Mouse (Mus musculus) stomach, postnatal 0 days (tissue): ENCODE measurements around the gene Rab7. TPM values are rescaled to one million over a fixed set of nuclear protein-coding genes. Genes with fewer than 3 reads are reported as not detected.
A peak's percentile ranks its signal among the peaks of the same experiment; 100 is the strongest.
"Not testable (repeated sequence)": the region's sequence is repeated elsewhere in the genome, so short reads cannot be mapped to it uniquely, and the experiment has no call there.

Experiments used
- ATAC-seq: fragments of 200-750 bp; cut with Nextera tagmentation; 2 replicates; pipeline ENCODE4 v1.8.0; 2017; ENCODE audit not compliant: low FRiP score, low TSS enrichment
- DNase-seq: peaks from one replicate; pipeline ENCODE4 v3.0.0-alpha.2; 2016; ENCODE audit warnings: low spot score
- H3K27ac ChIP-seq: fragments of 300-500 bp; sonication (generic); replicated peaks from 2 replicates; pipeline ENCODE4 v1.5.1; 2014; ENCODE audit warnings: mild to moderate bottlenecking, control low read depth
- H3K27me3 ChIP-seq: fragments of 300-500 bp; sonication (generic); 2 replicates; pipeline ENCODE4 v1.6.1; 2014; ENCODE audit warnings: low read length; ENCODE audit not compliant: control insufficient read depth, insufficient read depth
- H3K36me3 ChIP-seq: fragments of 300-500 bp; sonication (generic); 2 replicates; pipeline ENCODE4 v1.6.1; 2014; ENCODE audit warnings: low read length, mixed read lengths; ENCODE audit not compliant: control insufficient read depth, insufficient read depth
- H3K4me1 ChIP-seq: fragments of 300-500 bp; sonication (generic); replicated peaks from 2 replicates; pipeline ENCODE4 v1.6.1; 2014; ENCODE audit warnings: antibody characterized with exemption; ENCODE audit not compliant: control insufficient read depth, insufficient read depth
- H3K4me2 ChIP-seq: fragments of 300-500 bp; sonication (generic); replicated peaks from 2 replicates; pipeline ENCODE4 v1.6.1; 2014; ENCODE audit warnings: low read depth, mild to moderate bottlenecking, control low read depth, moderate library complexity
- H3K4me3 ChIP-seq: fragments of 300-500 bp; sonication (generic); 2 replicates; pipeline ENCODE4 v1.5.1; 2014; ENCODE audit warnings: low read depth, low read length, control low read depth
- H3K9ac ChIP-seq: fragments of 300-500 bp; sonication (generic); 2 replicates; pipeline ENCODE4 v1.6.1; 2014; ENCODE audit warnings: mild to moderate bottlenecking, low read length, control low read depth, mixed read lengths
- H3K9me3 ChIP-seq: fragments of 300-500 bp; sonication (generic); 2 replicates; pipeline ENCODE4 v1.6.1; 2016; ENCODE audit warnings: low read length; ENCODE audit not compliant: control insufficient read depth
- CTCF ChIP-seq: IDR thresholded peaks from 2 replicates; pipeline ENCODE4 v1.5.1; 2016; ENCODE audit warnings: antibody characterized with exemption, low read depth, mild to moderate bottlenecking, moderate library complexity
- EP300 ChIP-seq: optimal IDR thresholded peaks from 2 replicates; pipeline ENCODE3; 2016; ENCODE audit warnings: antibody characterized with exemption
- WGBS: fragments of 180-500 bp; shearing (Covaris S2); extraction: QIAGEN DNeasy Blood & Tissue Kit; methylation state at CpG from one replicate; pipeline ENCODE4 v1.1.7; 2014; 5-methylcytosine and 5-hydroxymethylcytosine counted together
- microRNA-seq: library from miRNA; unstranded; fragments of <30 nt; microRNA quantifications from one replicate; pipeline ENCODE4, GENCODE M21; 2016
- polyA plus RNA-seq: library from polyadenylated mRNA; unstranded; fragments of >200 nt; fragmentation: Nextera tagmentation; extraction: Ambion mirVana; gene quantifications from 2 replicates; pipeline ENCODE4 v1.2.1, GENCODE M21; 2015

Rab7 gene
- polyA plus RNA-seq, 1 experiment from 2014 or later = 179 TPM

- TF ChIP-seq EP300 = no peak
- peak; percentile 50; the same call in 1 of the 2 replicates for TF ChIP-seq CTCF
- peak within 1 kb of the TSS; percentile 88 for H3K4me2 ChIP-seq
- peak within 1 kb of the TSS; percentile 82 for H3K9ac ChIP-seq
- no peaks in the 10 kb centered on the region for H3K36me3 ChIP-seq
- H3K4me3 ChIP-seq = peak within 1 kb of the TSS; percentile 80
- no peaks in the 10 kb centered on the region for H3K27me3 ChIP-seq
- H3K27ac ChIP-seq = peak within 1 kb of the TSS; percentile 82
- no peaks in the 10 kb centered on the region for H3K9me3 ChIP-seq
- DNase-seq (peak; percentile 78), ATAC-seq (peak; percentile 73)
- WGBS = under 1% methylated on average over 37 of the region's 55 CpGs
- peaks cover 3% of the 10 kb centered on the region; the same call in 1 of the 2 replicates for H3K4me1 ChIP-seq
These were observed 63.4 kb downstream of the Rab7 start, which contains the start of gene H1fx for GRCm38 (mm10) chr6:87981547-87982256. Gene H1fx, minus strand, starts transcription at chr6:87981637.

GRCm38 (mm10) chr6:87981030-87981485, 64.0 kb downstream of the Rab7 start:
- Histone ChIP-seq H3K4me2 (peak overlapping the region; percentile 88), H3K27me3 (no peaks in the 10 kb centered on the region), H3K4me1 (peaks cover 3% of the 10 kb centered on the region; the same call in 1 of the 2 replicates), H3K27ac (peak overlapping the region; percentile 82), H3K36me3 (no peaks in the 10 kb centered on the region), H3K9me3 (no peaks in the 10 kb centered on the region), H3K4me3 (peak overlapping the region; percentile 80), H3K9ac (peak overlapping the region; percentile 82)
- WGBS = under 1% methylated on average over 45 of the region's 56 CpGs
- ATAC-seq = peak; percentile 36
- DNase-seq = peak; percentile 45
- TF ChIP-seq EP300 (no peak), CTCF (no peak; the same call in 1 of the 2 replicates)

GRCm38 (mm10) chr6:87980374-87981029, 64.6 kb downstream of the Rab7 start:
- Histone ChIP-seq H3K4me3 (peak overlapping the region; percentile 80), H3K36me3 (no peaks in the 10 kb centered on the region), H3K9ac (peak overlapping the region; percentile 82), H3K27ac (peak overlapping the region; percentile 82), H3K4me1 (peaks cover 3% of the 10 kb centered on the region; the same call in 1 of the 2 replicates), H3K9me3 (no peaks in the 10 kb centered on the region), H3K27me3 (no peaks in the 10 kb centered on the region), H3K4me2 (peak overlapping the region; percentile 88)
- WGBS = under 1% methylated on average over 51 of the region's 66 CpGs
- DNase-seq = peak; percentile 76
- ATAC-seq = peak; percentile 77
- TF ChIP-seq EP300 = no peak
- peak; percentile 50 for TF ChIP-seq CTCF

- 74% methylated on average over 3 of the region's 3 CpGs for WGBS
- no peak overlapping the region for H3K9ac ChIP-seq
- no peak for ATAC-seq
These were observed 65.3 kb downstream of the Rab7 start for GRCm38 (mm10) chr6:87979728-87980127.

GRCm38 (mm10) chr6:87970041-87970440, 75.0 kb downstream of the Rab7 start:
- Histone ChIP-seq H3K27me3 (no peaks in the 10 kb centered on the region), H3K4me1 (no peaks in the 10 kb centered on the region), H3K4me2 (no peak overlapping the region), H3K27ac (no peak overlapping the region), H3K9ac (no peak overlapping the region), H3K4me3 (no peak overlapping the region), H3K36me3 (no peaks in the 10 kb centered on the region), H3K9me3 (no peaks in the 10 kb centered on the region)
- ATAC-seq (no peak), DNase-seq (no peak)
- 35% methylated on average over 2 of the region's 2 CpGs for WGBS
- TF ChIP-seq CTCF (no peak), EP300 (no peak)

More at GRCm38 (mm10) chr6:87979728-87980127, 65.3 kb downstream of the Rab7 start:
- TF ChIP-seq CTCF (no peak), EP300 (no peak)
- Histone ChIP-seq H3K4me2 (0 out of 2 replicates have a peak overlapping the region, but pooled peaks have one; percentile 3), H3K9me3 (no peaks in the 10 kb centered on the region), H3K27ac (no peak overlapping the region), H3K36me3 (no peaks in the 10 kb centered on the region), H3K4me1 (peaks cover 3% of the 10 kb centered on the region; the same call in 1 of the 2 replicates), H3K27me3 (no peaks in the 10 kb centered on the region), H3K4me3 (peak overlapping the region; percentile 80)
- no peak for DNase-seq

- not testable (repeated sequence) for H3K27me3 ChIP-seq, ATAC-seq, H3K9ac ChIP-seq, DNase-seq, H3K4me3 ChIP-seq, H3K27ac ChIP-seq, H3K36me3 ChIP-seq, H3K4me1 ChIP-seq, H3K9me3 ChIP-seq, H3K4me2 ChIP-seq
- WGBS = 49% methylated on average over 4 of the region's 4 CpGs
These were observed 82.6 kb downstream of the Rab7 start for GRCm38 (mm10) chr6:87962457-87962856.

Small RNA genes within 50 kb of the gene (microRNA-seq; reads per million reads assigned to microRNA genes)
- not detected for gene Gm47286

Other genes starting within 250 kb of the Rab7 start
- 12.6 and 13.4 TPM in 2 replicates for gene Rab43, start 233.1 kb downstream of the Rab7 start, polyA plus RNA-seq
- gene Gm45140, start 209.5 kb downstream of the Rab7 start, polyA plus RNA-seq = 1.3 and 1.9 TPM in 2 replicates
- 24.6 and 27.5 TPM in 2 replicates for gene Isy1, start 206.5 kb downstream of the Rab7 start, polyA plus RNA-seq
- 740 and 754 TPM in 2 replicates for gene Cnbp, start 194.2 kb downstream of the Rab7 start, polyA plus RNA-seq
- 72.5 and 75.6 TPM in 2 replicates for gene Copg1, start 157.5 kb downstream of the Rab7 start, polyA plus RNA-seq
- gene Hmces, start 131.3 kb downstream of the Rab7 start, polyA plus RNA-seq = 21.3 and 21.4 TPM in 2 replicates
- gene H1fx, start 63.6 kb downstream of the Rab7 start, polyA plus RNA-seq = 17.3 and 20.0 TPM in 2 replicates
- 265 and 266 TPM in 2 replicates for gene Rpn1, start 39.2 kb upstream of the Rab7 start, polyA plus RNA-seq
- 3.3 and 3.4 TPM in 2 replicates for gene Gata2, start 148.6 kb upstream of the Rab7 start, polyA plus RNA-seq
- not detected in 2 replicates for gene Dnajb8, start 177.0 kb upstream of the Rab7 start, polyA plus RNA-seq